Mouse (Mus musculus): ENCODE data around the gene Dio1.

Dio1 gene

GRCm38 (mm10) chr4:107243365-107244333, 63.3 kb downstream of the Dio1 start:
- no peak for TF ChIP-seq GATA4 (IDR thresholded peaks at IDR 0.05; ENCODE audit: insufficient replicate concordance, low read length)
